Mouse (Mus musculus): ENCODE data around the gene Vstm2a. TPM values are rescaled to one million over a fixed set of nuclear protein-coding genes. Genes with fewer than 3 reads are reported as not detected.
A peak's percentile ranks its signal among the peaks of the same experiment; 100 is the strongest.

The Vstm2a gene
- polyA plus RNA-seq (2015; fragmentation: Nextera tagmentation; extraction: Ambion mirVana) = 53.4 and 63.1 TPM in 2 replicates

DNA sequence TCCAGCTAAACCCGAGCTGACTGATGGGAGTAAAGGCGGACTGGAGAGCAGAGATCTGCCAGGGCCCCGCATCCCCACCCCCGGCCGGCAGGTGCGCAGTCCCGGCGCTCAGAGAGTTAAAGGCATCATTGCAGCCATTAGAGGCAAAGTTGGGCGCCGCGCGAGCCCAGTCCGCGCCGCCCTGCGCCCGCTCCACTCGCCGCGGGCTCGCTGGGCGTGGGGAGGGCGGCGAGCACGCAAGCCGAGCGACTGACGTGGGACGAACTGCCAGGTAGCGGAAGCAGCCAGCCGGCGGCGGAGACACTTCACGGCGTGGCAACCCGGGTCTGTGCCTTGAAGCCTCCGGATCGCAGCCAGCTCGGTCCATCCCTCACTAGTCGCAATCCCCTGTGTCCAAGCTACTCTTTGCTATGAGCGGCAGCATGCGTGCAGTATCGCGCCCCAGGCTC lies at the start of gene Vstm2a:
Gene Vstm2a, plus strand, starts transcription at position 252 of the 449 bp plus-strand sequence.
- peak within 1 kb of the TSS; percentile 70 for H3K9ac ChIP-seq (replicated peaks; ENCODE audit: low read depth, low read length)
- H3K4me2 ChIP-seq (ENCODE audit: low read length) = peak within 1 kb of the TSS; percentile 65
- no peaks in the 10 kb centered on the region for H3K27me3 ChIP-seq (replicated peaks; ENCODE audit: control insufficient read depth, insufficient read depth, low read length)
- no peaks in the 10 kb centered on the region for H3K9me3 ChIP-seq (ENCODE audit: control insufficient read depth, low read length)
- no peaks in the 10 kb centered on the region for H3K36me3 ChIP-seq (ENCODE audit: control insufficient read depth, insufficient read depth)
- peak within 1 kb of the TSS; percentile 57 for H3K4me3 ChIP-seq (replicated peaks; ENCODE audit: low read length)
- peaks cover 17% of the 10 kb centered on the region for H3K4me1 ChIP-seq (replicated peaks; ENCODE audit: control insufficient read depth, insufficient read depth, low read length)
- WGBS = under 1% methylated on average over 44 of the region's 44 CpGs
- H3K27ac ChIP-seq (ENCODE audit: low read length) = peak within 1 kb of the TSS; percentile 61
- peak; percentile 80 for ATAC-seq

- Histone ChIP-seq H3K27me3 (replicated peaks; ENCODE audit: control insufficient read depth, insufficient read depth, low read length) (no peaks in the 10 kb centered on the region), H3K4me2 (ENCODE audit: low read length) (peak overlapping the region; percentile 65), H3K27ac (ENCODE audit: low read length) (peak overlapping the region; percentile 61), H3K4me3 (replicated peaks; ENCODE audit: low read length) (peak overlapping the region; percentile 57), H3K9ac (replicated peaks; ENCODE audit: low read depth, low read length) (peak overlapping the region; percentile 70), H3K36me3 (ENCODE audit: control insufficient read depth, insufficient read depth) (no peaks in the 10 kb centered on the region), H3K4me1 (replicated peaks; ENCODE audit: control insufficient read depth, insufficient read depth, low read length) (peaks cover 17% of the 10 kb centered on the region), H3K9me3 (ENCODE audit: control insufficient read depth, low read length) (no peaks in the 10 kb centered on the region)
- WGBS = 15% methylated on average over 7 of the region's 7 CpGs
- ATAC-seq = peak; percentile 13; the same call in 1 of the 2 replicates
Measured at GRCm38 (mm10) chr11:16257011-16257410, 513 bp upstream of the Vstm2a start.

GRCm38 (mm10) chr11:16258300-16258699 lies 776 bp downstream of the Vstm2a start:
- WGBS = 35% methylated on average over 1 of the region's 1 CpGs
- Histone ChIP-seq H3K36me3 (ENCODE audit: control insufficient read depth, insufficient read depth) (no peaks in the 10 kb centered on the region), H3K27ac (ENCODE audit: low read length) (peak overlapping the region; percentile 61), H3K4me1 (replicated peaks; ENCODE audit: control insufficient read depth, insufficient read depth, low read length) (peaks cover 17% of the 10 kb centered on the region), H3K4me2 (ENCODE audit: low read length) (peak overlapping the region; percentile 65), H3K9me3 (ENCODE audit: control insufficient read depth, low read length) (no peaks in the 10 kb centered on the region), H3K9ac (replicated peaks; ENCODE audit: low read depth, low read length) (peak overlapping the region; percentile 70), H3K27me3 (replicated peaks; ENCODE audit: control insufficient read depth, insufficient read depth, low read length) (no peaks in the 10 kb centered on the region), H3K4me3 (replicated peaks; ENCODE audit: low read length) (peak overlapping the region; percentile 57)
- ATAC-seq = peak; percentile 3; the same call in 1 of the 2 replicates

DNA sequence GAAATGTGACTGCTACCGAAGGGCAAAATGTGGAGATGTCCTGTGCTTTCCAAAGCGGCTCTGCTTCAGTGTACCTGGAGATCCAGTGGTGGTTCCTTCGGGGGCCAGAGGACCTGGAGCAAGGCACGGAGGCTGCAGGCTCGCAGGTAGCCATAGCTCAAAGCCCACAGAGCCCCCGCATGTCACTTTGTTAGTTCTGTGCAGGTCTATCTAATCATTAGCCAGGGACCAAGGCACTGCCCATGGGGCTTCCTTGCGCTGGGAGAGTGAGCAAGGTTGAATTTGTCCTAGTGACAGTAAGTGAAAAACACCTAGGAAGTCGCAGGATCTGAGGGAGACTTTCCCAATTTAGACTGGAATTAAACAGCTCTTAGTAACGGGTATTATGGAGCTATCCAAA lies 2.4 kb downstream of the Vstm2a start:
- no peaks in the 10 kb centered on the region for H3K9me3 ChIP-seq (ENCODE audit: control insufficient read depth, low read length)
- WGBS = 35% methylated on average over 9 of the region's 9 CpGs
- peak overlapping the region; percentile 57 for H3K4me3 ChIP-seq (replicated peaks; ENCODE audit: low read length)
- H3K9ac ChIP-seq (replicated peaks; ENCODE audit: low read depth, low read length) = peak overlapping the region; percentile 33
- no peak for ATAC-seq
- peaks cover 2% of the 10 kb centered on the region; the same call in 1 of the 2 replicates for H3K36me3 ChIP-seq (ENCODE audit: control insufficient read depth, insufficient read depth)
- no peaks in the 10 kb centered on the region for H3K27me3 ChIP-seq (replicated peaks; ENCODE audit: control insufficient read depth, insufficient read depth, low read length)
- peaks cover 23% of the 10 kb centered on the region for H3K4me1 ChIP-seq (replicated peaks; ENCODE audit: control insufficient read depth, insufficient read depth, low read length)
- H3K4me2 ChIP-seq (ENCODE audit: low read length) = peak overlapping the region; percentile 65
- H3K27ac ChIP-seq (ENCODE audit: low read length) = peak overlapping the region; percentile 35

DNA sequence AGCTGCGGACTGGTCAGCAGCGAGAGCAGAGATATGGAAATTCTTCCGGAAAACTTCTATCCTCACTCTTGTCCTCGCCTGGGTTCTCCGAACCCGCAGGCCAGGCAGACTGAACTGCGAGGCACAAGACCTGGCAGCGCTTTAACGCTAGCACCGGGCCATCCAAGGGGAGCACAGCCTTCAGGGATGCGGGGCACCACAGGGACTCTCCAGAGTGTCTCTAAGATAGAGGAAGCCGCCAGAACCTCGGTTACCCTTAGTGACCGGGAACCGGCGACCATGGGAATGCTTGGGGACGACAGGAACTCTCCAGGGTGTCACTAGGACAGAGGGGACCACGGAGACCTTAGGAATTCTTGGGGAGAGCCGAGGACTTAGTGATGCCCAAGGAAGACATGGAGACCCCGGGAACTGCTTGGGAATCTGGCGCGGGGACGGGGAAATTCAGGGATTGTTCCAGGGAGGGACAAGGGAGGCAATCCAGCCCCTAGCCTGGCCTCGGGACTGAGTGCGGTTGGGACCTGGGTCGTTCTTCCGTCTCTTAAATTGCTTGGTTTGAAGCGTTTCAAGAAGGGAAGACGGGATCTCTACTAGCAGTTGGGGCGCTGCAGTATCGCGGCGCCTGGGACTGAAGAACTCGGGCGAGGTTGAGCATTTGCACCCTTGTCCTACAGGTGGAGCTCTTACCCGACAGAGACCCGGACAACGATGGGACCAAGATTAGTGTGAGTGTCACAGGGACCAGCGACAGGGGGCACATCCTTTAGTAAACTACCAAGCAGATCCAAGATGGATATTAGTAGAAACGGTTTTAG lies 3.4 kb downstream of the Vstm2a start:
- peak overlapping the region; percentile 66 for H3K27ac ChIP-seq (ENCODE audit: low read length)
- H3K4me2 ChIP-seq (ENCODE audit: low read length) = peak overlapping the region; percentile 65
- ATAC-seq = peak; percentile 73
- H3K9ac ChIP-seq (replicated peaks; ENCODE audit: low read depth, low read length) = peak overlapping the region; percentile 75
- H3K27me3 ChIP-seq (replicated peaks; ENCODE audit: control insufficient read depth, insufficient read depth, low read length) = no peaks in the 10 kb centered on the region
- peak overlapping the region; percentile 57 for H3K4me3 ChIP-seq (replicated peaks; ENCODE audit: low read length)
- peaks cover 2% of the 10 kb centered on the region; the same call in 1 of the 2 replicates for H3K36me3 ChIP-seq (ENCODE audit: control insufficient read depth, insufficient read depth)
- WGBS = 1% methylated on average over 40 of the region's 40 CpGs
- no peaks in the 10 kb centered on the region for H3K9me3 ChIP-seq (ENCODE audit: control insufficient read depth, low read length)
- peaks cover 23% of the 10 kb centered on the region for H3K4me1 ChIP-seq (replicated peaks; ENCODE audit: control insufficient read depth, insufficient read depth, low read length)

- 93% methylated on average over 1 of the region's 1 CpGs for WGBS
- Histone ChIP-seq H3K36me3 (ENCODE audit: control insufficient read depth, insufficient read depth) (peaks cover 2% of the 10 kb centered on the region), H3K27me3 (replicated peaks; ENCODE audit: control insufficient read depth, insufficient read depth, low read length) (no peaks in the 10 kb centered on the region), H3K4me2 (ENCODE audit: low read length) (no peak overlapping the region), H3K4me3 (replicated peaks; ENCODE audit: low read length) (no peak overlapping the region), H3K27ac (ENCODE audit: low read length) (no peak overlapping the region), H3K9me3 (ENCODE audit: control insufficient read depth, low read length) (no peaks in the 10 kb centered on the region), H3K4me1 (replicated peaks; ENCODE audit: control insufficient read depth, insufficient read depth, low read length) (peaks cover 6% of the 10 kb centered on the region), H3K9ac (replicated peaks; ENCODE audit: low read depth, low read length) (no peak overlapping the region)
- no peak for ATAC-seq
Measured at GRCm38 (mm10) chr11:16268396-16268795, 10.9 kb downstream of the Vstm2a start.

- no peaks in the 10 kb centered on the region for H3K4me1 ChIP-seq (replicated peaks; ENCODE audit: control insufficient read depth, insufficient read depth, low read length)
- WGBS = 93% methylated on average over 1 of the region's 1 CpGs
- no peak overlapping the region for H3K4me2 ChIP-seq (ENCODE audit: low read length)
- no peaks in the 10 kb centered on the region for H3K9me3 ChIP-seq (ENCODE audit: control insufficient read depth, low read length)
- H3K36me3 ChIP-seq (ENCODE audit: control insufficient read depth, insufficient read depth) = no peaks in the 10 kb centered on the region
- H3K27ac ChIP-seq (ENCODE audit: low read length) = no peak overlapping the region
- H3K4me3 ChIP-seq (replicated peaks; ENCODE audit: low read length) = no peak overlapping the region
- no peaks in the 10 kb centered on the region for H3K27me3 ChIP-seq (replicated peaks; ENCODE audit: control insufficient read depth, insufficient read depth, low read length)
- no peak for ATAC-seq
- H3K9ac ChIP-seq (replicated peaks; ENCODE audit: low read depth, low read length) = no peak overlapping the region
Measured at GRCm38 (mm10) chr11:16290381-16290780, 32.9 kb downstream of the Vstm2a start.

DNA sequence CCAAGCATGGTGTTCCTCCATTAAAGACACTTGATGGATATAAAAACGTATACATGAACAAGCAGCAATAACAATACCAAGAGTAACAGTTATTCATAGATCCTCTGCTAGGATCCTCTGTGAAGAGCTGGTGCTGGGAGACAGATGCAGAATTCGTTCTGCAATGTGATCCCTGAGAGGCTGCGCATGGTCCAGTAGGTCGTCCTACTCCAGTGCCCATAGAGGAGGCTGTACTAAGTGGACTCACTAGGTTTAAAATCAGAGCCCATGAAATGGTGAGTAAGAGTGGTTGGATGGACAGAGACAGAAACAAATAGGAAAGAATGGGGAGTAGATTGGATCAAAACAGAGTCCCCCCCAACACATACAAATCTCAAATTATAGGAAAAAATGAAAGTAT lies 35.4 kb downstream of the Vstm2a start:
- no peaks in the 10 kb centered on the region for H3K27me3 ChIP-seq (replicated peaks; ENCODE audit: control insufficient read depth, insufficient read depth, low read length)
- no peaks in the 10 kb centered on the region for H3K36me3 ChIP-seq (ENCODE audit: control insufficient read depth, insufficient read depth)
- H3K9me3 ChIP-seq (ENCODE audit: control insufficient read depth, low read length) = no peaks in the 10 kb centered on the region
- H3K4me2 ChIP-seq (ENCODE audit: low read length) = no peak overlapping the region
- no peak overlapping the region for H3K4me3 ChIP-seq (replicated peaks; ENCODE audit: low read length)
- H3K9ac ChIP-seq (replicated peaks; ENCODE audit: low read depth, low read length) = no peak overlapping the region
- ATAC-seq = no peak
- no peak overlapping the region for H3K27ac ChIP-seq (ENCODE audit: low read length)
- no peaks in the 10 kb centered on the region for H3K4me1 ChIP-seq (replicated peaks; ENCODE audit: control insufficient read depth, insufficient read depth, low read length)
- WGBS = 87% methylated on average over 4 of the region's 4 CpGs

DNA sequence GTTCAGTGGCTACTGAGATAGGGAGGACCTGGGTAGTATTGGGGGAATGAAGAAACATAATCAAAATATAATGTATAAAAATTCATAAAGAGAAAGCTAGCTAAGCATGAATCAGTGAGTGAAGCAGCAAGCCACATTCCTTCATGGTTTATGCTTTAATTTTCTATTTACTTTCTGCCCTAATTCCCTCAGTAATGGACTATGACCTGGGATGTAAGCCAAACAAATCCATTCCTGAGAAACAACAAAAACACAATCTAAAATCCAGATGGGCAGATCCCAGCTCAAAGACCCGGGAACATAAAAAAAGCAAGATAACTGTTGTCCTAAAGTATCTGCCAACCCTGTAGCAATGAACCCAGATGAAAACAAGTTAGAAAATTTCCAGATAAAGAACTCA lies 39.0 kb downstream of the Vstm2a start:
- Histone ChIP-seq H3K36me3 (ENCODE audit: control insufficient read depth, insufficient read depth) (no peaks in the 10 kb centered on the region), H3K4me1 (replicated peaks; ENCODE audit: control insufficient read depth, insufficient read depth, low read length) (peaks cover 15% of the 10 kb centered on the region), H3K27me3 (replicated peaks; ENCODE audit: control insufficient read depth, insufficient read depth, low read length) (no peaks in the 10 kb centered on the region), H3K9me3 (ENCODE audit: control insufficient read depth, low read length) (no peaks in the 10 kb centered on the region), H3K9ac (replicated peaks; ENCODE audit: low read depth, low read length) (no peak overlapping the region), H3K27ac (ENCODE audit: low read length) (no peak overlapping the region), H3K4me3 (replicated peaks; ENCODE audit: low read length) (no peak overlapping the region), H3K4me2 (ENCODE audit: low read length) (no peak overlapping the region)
- ATAC-seq = no peak
- WGBS = 50% methylated on average over 1 of the region's 1 CpGs

All from forebrain, embryonic 16.5 days (tissue).